Comparison of ENCODE assay signal across 28 mouse cellular contexts in the genomic region with DNA sequence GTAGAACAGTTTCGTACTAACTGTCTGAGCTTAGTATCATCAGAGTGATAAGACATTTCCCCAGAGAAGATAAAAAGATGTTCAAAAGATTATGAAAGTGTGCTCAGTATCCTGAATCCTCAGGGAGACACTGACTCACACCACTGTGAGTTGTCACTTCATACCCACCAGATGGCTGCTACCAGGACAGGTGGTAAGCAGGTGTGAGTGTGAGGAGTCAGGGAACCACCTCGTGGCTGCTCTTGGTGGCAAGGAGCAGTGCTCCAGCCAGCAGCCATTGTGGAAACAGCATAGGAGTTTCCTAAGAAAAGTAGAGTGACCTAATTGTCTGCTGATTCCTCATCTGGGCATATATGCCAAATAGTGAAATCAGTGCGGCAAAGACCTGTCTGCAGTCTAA.
"Had no signal": no experiment of that assay in that cellular context is flagged by ENCODE, and none has a peak within 500 bp of the region (broad histone marks: within the 10 kb centered on the region; RNA-seq: fewer than 3 reads in every experiment).

No protein-coding gene starts in this region.

- H3K4me1 ChIP-seq: liver, embryonic 12.5 days; liver, embryonic 13.5 days; liver, embryonic 15.5 days; lung, embryonic 15.5 days; megakaryocyte, embryonic 14.5 days; midbrain, embryonic 12.5 days; midbrain, embryonic 13.5 days; midbrain, embryonic 15.5 days had no signal

- H3K4me3 ChIP-seq: left cerebral cortex, adult 2 months; limb, embryonic 10.5 days; limb, embryonic 12.5 days; limb, embryonic 13.5 days; limb, embryonic 15.5 days; liver, embryonic 12.5 days; liver, embryonic 13.5 days; liver, embryonic 15.5 days; lung, embryonic 15.5 days; megakaryocyte, embryonic 14.5 days; midbrain, embryonic 10.5 days; midbrain, embryonic 12.5 days; midbrain, embryonic 13.5 days; midbrain, embryonic 15.5 days; myocyte had no signal

- H3K36me3 ChIP-seq: limb, embryonic 10.5 days; limb, embryonic 12.5 days; limb, embryonic 13.5 days; limb, embryonic 15.5 days; liver, embryonic 12.5 days; liver, embryonic 15.5 days; lung, embryonic 15.5 days; midbrain, embryonic 10.5 days; midbrain, embryonic 12.5 days; midbrain, embryonic 13.5 days; midbrain, embryonic 15.5 days had no signal

- H3K9me3 ChIP-seq: limb, embryonic 10.5 days; limb, embryonic 12.5 days; limb, embryonic 13.5 days; limb, embryonic 15.5 days; liver, embryonic 12.5 days; liver, embryonic 13.5 days; liver, embryonic 15.5 days; lung, embryonic 15.5 days; midbrain, embryonic 10.5 days; midbrain, embryonic 13.5 days; midbrain, embryonic 15.5 days had no signal

- DNase-seq: left cerebral cortex, postnatal 4 days; liver; liver, embryonic 13.5 days; liver, postnatal 0 days; lung, adult 18-20 months; lung, adult 2 months; lung, embryonic 14.5 days; lung, postnatal 10 days; lung, postnatal 14 days; lung, postnatal 36 days; lung, postnatal 4 days; midbrain, embryonic 14.5 days had no signal

- H3K27me3 ChIP-seq: limb, embryonic 12.5 days; limb, embryonic 13.5 days; limb, embryonic 15.5 days; liver, embryonic 12.5 days; liver, embryonic 13.5 days; liver, embryonic 15.5 days; lung, embryonic 15.5 days; megakaryocyte, embryonic 14.5 days; midbrain, embryonic 12.5 days; midbrain, embryonic 13.5 days; midbrain, embryonic 15.5 days had no signal

- H3K27ac ChIP-seq: left cerebral cortex, adult 2 months; limb, embryonic 10.5 days; limb, embryonic 12.5 days; limb, embryonic 13.5 days; limb, embryonic 15.5 days; liver, embryonic 12.5 days; liver, embryonic 13.5 days; liver, embryonic 14.5 days; liver, embryonic 15.5 days; lung, embryonic 15.5 days; macrophage; midbrain, embryonic 10.5 days; midbrain, embryonic 12.5 days; midbrain, embryonic 13.5 days; midbrain, embryonic 15.5 days had no signal
